Mouse (Mus musculus): ENCODE measurements around the gene Mrpl4. TPM values are rescaled to one million over a fixed set of nuclear protein-coding genes. Genes with fewer than 3 reads are reported as not detected.

Gene Mrpl4
- polyA plus RNA-seq, 1 experiment from 2014 or later = 93.4 TPM

GRCm38 (mm10) chr9:21027774-21028290 is 25.3 kb downstream of the Mrpl4 start:
- Histone ChIP-seq H3K9ac (no peak overlapping the region), H3K4me1 (peaks cover 38% of the 10 kb centered on the region), H3K4me3 (no peak overlapping the region), H3K36me3 (replicated peaks) (no peaks in the 10 kb centered on the region), H3K9me3 (no peaks in the 10 kb centered on the region), H3K4me2 (no peak overlapping the region), H3K27me3 (replicated peaks) (peaks cover 52% of the 10 kb centered on the region), H3K27ac (no peak overlapping the region)
- 49% methylated on average over 8 of the region's 8 CpGs for WGBS
- ATAC-seq (replicated peaks) = no peak

GRCm38 (mm10) chr9:21028560-21029110 is 26.1 kb downstream of the Mrpl4 start:
- Histone ChIP-seq H3K36me3 (replicated peaks) (no peaks in the 10 kb centered on the region), H3K4me3 (no peak overlapping the region), H3K27me3 (replicated peaks) (peaks cover 60% of the 10 kb centered on the region), H3K4me2 (no peak overlapping the region), H3K27ac (no peak overlapping the region), H3K9ac (no peak overlapping the region), H3K9me3 (no peaks in the 10 kb centered on the region), H3K4me1 (peaks cover 46% of the 10 kb centered on the region)
- ATAC-seq (replicated peaks) = no peak
- WGBS = 77% methylated on average over 6 of the region's 6 CpGs

- ATAC-seq (replicated peaks) = peak; percentile 9; the same call in 1 of the 2 replicates
- peak within 1 kb of the TSS; percentile 34 for H3K4me2 ChIP-seq
- peaks cover 47% of the 10 kb centered on the region for H3K4me1 ChIP-seq
- H3K36me3 ChIP-seq (replicated peaks) = no peaks in the 10 kb centered on the region
- 3% methylated on average over 37 of the region's 37 CpGs for WGBS
- no peaks in the 10 kb centered on the region for H3K9me3 ChIP-seq
- H3K27ac ChIP-seq = no peak within 1 kb of the TSS
- H3K4me3 ChIP-seq = 0 out of 2 replicates have a peak within 1 kb of the TSS, but pooled peaks have one; percentile 7
- no peak within 1 kb of the TSS for H3K9ac ChIP-seq
- H3K27me3 ChIP-seq (replicated peaks) = peaks cover 67% of the 10 kb centered on the region
Observed at GRCm38 (mm10) chr9:21029291-21030054, 26.9 kb downstream of the Mrpl4 start, which contains the start of gene Icam4. Gene Icam4 (plus strand): TSS chr9:21029373.

GRCm38 (mm10) chr9:21030055-21030600 is 27.6 kb downstream of the Mrpl4 start:
- H3K27me3 ChIP-seq (replicated peaks) = peaks cover 73% of the 10 kb centered on the region
- 0 out of 2 replicates have a peak overlapping the region, but pooled peaks have one; percentile 59 for H3K4me3 ChIP-seq
- H3K4me1 ChIP-seq = peaks cover 47% of the 10 kb centered on the region
- no peaks in the 10 kb centered on the region for H3K36me3 ChIP-seq (replicated peaks)
- H3K9ac ChIP-seq = no peak overlapping the region
- ATAC-seq (replicated peaks) = no peak
- H3K27ac ChIP-seq = no peak overlapping the region
- H3K4me2 ChIP-seq = peak overlapping the region; percentile 98; the same call in 1 of the 2 replicates
- no peaks in the 10 kb centered on the region for H3K9me3 ChIP-seq
- WGBS = 17% methylated on average over 22 of the region's 22 CpGs

GRCm38 (mm10) chr9:21030781-21031250 is 28.3 kb downstream of the Mrpl4 start:
- Histone ChIP-seq H3K36me3 (replicated peaks) (no peaks in the 10 kb centered on the region), H3K4me3 (peak overlapping the region; percentile 59), H3K4me1 (peaks cover 54% of the 10 kb centered on the region), H3K9ac (peak overlapping the region; percentile 63; the same call in 1 of the 2 replicates), H3K27ac (0 out of 2 replicates have a peak overlapping the region, but pooled peaks have one; percentile 39), H3K27me3 (replicated peaks) (peaks cover 76% of the 10 kb centered on the region), H3K9me3 (no peaks in the 10 kb centered on the region), H3K4me2 (peak overlapping the region; percentile 98)
- peak; percentile 61 for ATAC-seq (replicated peaks)
- 0% methylated on average over 13 of the region's 13 CpGs for WGBS

GRCm38 (mm10) chr9:21031251-21031895 is 28.8 kb downstream of the Mrpl4 start:
- H3K27me3 ChIP-seq (replicated peaks) = peaks cover 82% of the 10 kb centered on the region
- peak overlapping the region; percentile 59 for H3K4me3 ChIP-seq
- peak overlapping the region; percentile 63 for H3K9ac ChIP-seq
- ATAC-seq (replicated peaks) = peak; percentile 72
- under 1% methylated on average over 36 of the region's 36 CpGs for WGBS
- H3K9me3 ChIP-seq = no peaks in the 10 kb centered on the region
- H3K27ac ChIP-seq = 0 out of 2 replicates have a peak overlapping the region, but pooled peaks have one; percentile 39
- H3K36me3 ChIP-seq (replicated peaks) = no peaks in the 10 kb centered on the region
- H3K4me2 ChIP-seq = peak overlapping the region; percentile 98
- peaks cover 59% of the 10 kb centered on the region for H3K4me1 ChIP-seq

GRCm38 (mm10) chr9:21031896-21032351 is 29.4 kb downstream of the Mrpl4 start, which contains the start of gene Icam5:
Gene Icam5 (plus strand): TSS chr9:21032073.
- peak; percentile 35 for ATAC-seq (replicated peaks)
- H3K9ac ChIP-seq = peak within 1 kb of the TSS; percentile 63
- no peaks in the 10 kb centered on the region for H3K9me3 ChIP-seq
- H3K27ac ChIP-seq = 0 out of 2 replicates have a peak within 1 kb of the TSS, but pooled peaks have one; percentile 39
- no peaks in the 10 kb centered on the region for H3K36me3 ChIP-seq (replicated peaks)
- peak within 1 kb of the TSS; percentile 98 for H3K4me2 ChIP-seq
- peaks cover 64% of the 10 kb centered on the region for H3K4me1 ChIP-seq
- peaks cover 87% of the 10 kb centered on the region for H3K27me3 ChIP-seq (replicated peaks)
- peak within 1 kb of the TSS; percentile 59 for H3K4me3 ChIP-seq
- under 1% methylated on average over 35 of the region's 35 CpGs for WGBS

- no peaks in the 10 kb centered on the region for H3K36me3 ChIP-seq (replicated peaks)
- peak overlapping the region; percentile 63 for H3K9ac ChIP-seq
- no peaks in the 10 kb centered on the region for H3K9me3 ChIP-seq
- no peak overlapping the region for H3K27ac ChIP-seq
- H3K4me2 ChIP-seq = peak overlapping the region; percentile 98
- ATAC-seq (replicated peaks) = no peak
- H3K4me3 ChIP-seq = peak overlapping the region; percentile 59
- peaks cover 90% of the 10 kb centered on the region for H3K27me3 ChIP-seq (replicated peaks)
- WGBS = 3% methylated on average over 7 of the region's 7 CpGs
- peaks cover 70% of the 10 kb centered on the region for H3K4me1 ChIP-seq
Observed at GRCm38 (mm10) chr9:21032491-21032890, 30.0 kb downstream of the Mrpl4 start.

- peak overlapping the region; percentile 59 for H3K4me3 ChIP-seq
- H3K27ac ChIP-seq = no peak overlapping the region
- ATAC-seq (replicated peaks) = no peak
- WGBS = under 1% methylated on average over 34 of the region's 34 CpGs
- H3K4me2 ChIP-seq = peak overlapping the region; percentile 98
- peaks cover 90% of the 10 kb centered on the region for H3K27me3 ChIP-seq (replicated peaks)
- H3K4me1 ChIP-seq = peaks cover 74% of the 10 kb centered on the region
- no peaks in the 10 kb centered on the region for H3K36me3 ChIP-seq (replicated peaks)
- H3K9me3 ChIP-seq = no peaks in the 10 kb centered on the region
- H3K9ac ChIP-seq = no peak overlapping the region
Observed at GRCm38 (mm10) chr9:21033136-21033535, 30.6 kb downstream of the Mrpl4 start.

- Histone ChIP-seq H3K9me3 (no peaks in the 10 kb centered on the region), H3K4me2 (peak overlapping the region; percentile 87; the same call in 1 of the 2 replicates), H3K4me3 (no peak overlapping the region), H3K27me3 (replicated peaks) (peaks cover 90% of the 10 kb centered on the region), H3K9ac (no peak overlapping the region), H3K36me3 (replicated peaks) (no peaks in the 10 kb centered on the region), H3K4me1 (peaks cover 75% of the 10 kb centered on the region), H3K27ac (no peak overlapping the region)
- 6% methylated on average over 17 of the region's 17 CpGs for WGBS
- ATAC-seq (replicated peaks) = no peak
Observed at GRCm38 (mm10) chr9:21034481-21035085, 32.0 kb downstream of the Mrpl4 start.

- Histone ChIP-seq H3K27ac (no peak overlapping the region), H3K27me3 (replicated peaks) (peaks cover 90% of the 10 kb centered on the region), H3K9me3 (no peaks in the 10 kb centered on the region), H3K4me3 (peak overlapping the region; percentile 6; the same call in 1 of the 2 replicates), H3K36me3 (replicated peaks) (no peaks in the 10 kb centered on the region), H3K4me2 (peak overlapping the region; percentile 87), H3K4me1 (peaks cover 65% of the 10 kb centered on the region), H3K9ac (no peak overlapping the region)
- 17% methylated on average over 9 of the region's 9 CpGs for WGBS
- no peak for ATAC-seq (replicated peaks)
Observed at GRCm38 (mm10) chr9:21035586-21035985, 33.0 kb downstream of the Mrpl4 start.
